Mouse (Mus musculus) liver, adult 2 months (tissue): ENCODE results near the gene Gm3646.

Experiments
- CTCF ChIP-seq: fragments of 200-500 bp; IDR thresholded peaks from 2 replicates; pipeline ENCODE4 v1.5.1; 2011; ENCODE audit warnings: low read depth, low read length, control low read depth
- POLR2A ChIP-seq: fragments of 200-500 bp; IDR thresholded peaks from 2 replicates; pipeline ENCODE4 v1.6.1; 2011; ENCODE audit warnings: low read length, control low read depth; ENCODE audit not compliant: insufficient read depth; ENCODE audit errors: extremely low read depth

DNA sequence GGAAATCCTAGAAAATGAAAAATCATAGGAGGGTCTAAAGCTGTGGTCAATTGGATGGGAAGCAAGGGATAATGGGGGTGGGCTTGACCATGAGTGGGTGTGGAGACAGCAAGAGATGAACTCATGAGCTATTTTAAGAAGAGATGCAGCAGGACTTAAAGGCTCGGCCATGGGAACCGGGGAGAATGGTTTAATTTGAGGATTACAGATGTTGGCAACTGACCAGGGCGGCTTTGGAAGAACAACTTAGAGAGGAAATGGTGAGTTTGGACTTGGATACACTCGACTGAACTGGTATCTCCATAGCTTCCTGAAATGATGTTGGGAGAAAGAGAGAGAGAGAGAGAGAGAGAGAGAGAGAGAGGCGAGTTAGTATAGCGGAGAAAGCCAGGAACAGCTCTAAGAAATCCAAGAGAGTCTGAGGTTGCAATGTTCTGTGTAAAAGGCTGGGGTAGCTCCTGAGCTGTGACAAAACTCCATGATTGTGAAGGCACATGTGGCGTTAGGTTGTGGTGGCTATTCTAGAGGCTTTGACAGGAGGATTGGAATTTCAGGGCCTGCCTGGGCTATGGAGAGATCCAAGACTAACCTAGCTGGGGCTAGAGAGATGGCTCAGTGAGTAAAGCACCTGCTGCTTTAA lies 39.2 kb downstream of the Gm3646 start:
- TF ChIP-seq POLR2A = no peak
- no peak for TF ChIP-seq CTCF
